Mouse (Mus musculus) cerebellum, adult 8-10 months (tissue): ENCODE measurements at regions not wholly inside any gene's neighbourhood (a gene's known extent, or its start where the extent isn't known, plus 50 kb on each side); places are given as distances from the start of the nearest gene placed in this dataset.

Source experiments
- DNase-seq: peaks from one replicate; pipeline ENCODE4 v3.0.0; 2022

- no peak for DNase-seq
These were observed 721.5 kb upstream of the Kcnd2 start for GRCm38 (mm10) chr6:20493742-20494303.

GRCm38 (mm10) chr6:20502338-20503079 is 712.8 kb upstream of the Kcnd2 start:
- DNase-seq = peak; percentile 70
